9 mouse cellular contexts compared by ENCODE assay signal in the genomic region with DNA sequence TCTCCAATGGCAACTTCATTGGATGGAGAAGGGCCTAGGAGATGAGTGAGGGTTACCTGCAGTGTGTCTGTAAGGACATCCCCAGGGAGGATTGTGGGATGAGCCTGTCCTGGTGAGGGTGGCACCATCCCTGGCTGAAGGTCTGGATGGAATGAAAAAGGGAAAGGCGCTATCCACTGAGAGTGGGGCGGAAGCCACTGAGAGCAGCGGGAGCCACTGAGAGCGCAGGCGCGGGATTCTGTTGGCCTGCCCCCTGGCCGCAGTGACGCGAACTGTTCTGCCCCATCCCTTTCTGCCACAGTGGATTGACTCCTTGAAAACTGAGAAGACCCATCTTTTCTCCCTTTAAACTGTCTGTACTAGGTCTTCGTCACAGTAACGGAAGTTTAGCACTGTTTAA.
DNase-seq lines count a peak whose midpoint lies in the region; ATAC-seq lines count a peak whose summit lies in the region.
"Had no signal": no experiment of that assay in that cellular context is flagged by ENCODE, and none has a peak within 500 bp of the region (broad histone marks: within the 10 kb centered on the region; RNA-seq: fewer than 3 reads in every experiment).

No protein-coding gene starts in this region.

- H3K9me3 ChIP-seq in hindbrain, embryonic 10.5 days: no peaks in the 10 kb centered on the region
- H3K9me3 ChIP-seq in hindbrain, embryonic 16.5 days (ENCODE audit: control insufficient read depth, low read length): no peaks in the 10 kb centered on the region
- no peaks in the 10 kb centered on the region for H3K9me3 ChIP-seq in forebrain, embryonic 16.5 days (ENCODE audit: control insufficient read depth, low read length)
- H3K9me3 ChIP-seq: megakaryocyte, embryonic 14.5 days had no signal

- peak; percentile 61 for DNase-seq in hindbrain, embryonic 10.5 days (ENCODE audit: low spot score)
- DNase-seq in embryo, embryonic 10 days (ENCODE audit: low spot score): peak; percentile 79
- no peak for DNase-seq in spleen, postnatal 36 days (ENCODE audit: low spot score in 2 of 2)
- no peak for DNase-seq in layer of hippocampus, adult 8-10 months (ENCODE audit: low spot score in 2 of 2)

- 14% methylated on average over 11 of the region's 11 CpGs for WGBS in hindbrain, embryonic 10.5 days
- WGBS in hindbrain, embryonic 16.5 days: 19% methylated on average over 11 of the region's 11 CpGs
- 20% methylated on average over 11 of the region's 11 CpGs for WGBS in forebrain, embryonic 16.5 days

- H3K4me2 ChIP-seq in hindbrain, embryonic 16.5 days (ENCODE audit: low read length): no peak overlapping the region
- no peak overlapping the region for H3K4me2 ChIP-seq in forebrain, embryonic 16.5 days (ENCODE audit: low read length)

- H3K27me3 ChIP-seq in hindbrain, embryonic 10.5 days (ENCODE audit: insufficient read depth, poor library complexity, severe bottlenecking): peaks cover 10% of the 10 kb centered on the region; the same call in 1 of the 2 replicates
- H3K27me3 ChIP-seq in hindbrain, embryonic 16.5 days (replicated peaks; ENCODE audit: control insufficient read depth, insufficient read depth, low read length): no peaks in the 10 kb centered on the region
- no peaks in the 10 kb centered on the region for H3K27me3 ChIP-seq in forebrain, embryonic 16.5 days (replicated peaks; ENCODE audit: control insufficient read depth, insufficient read depth, low read length)

- no peak for ATAC-seq in hindbrain, embryonic 16.5 days
- ATAC-seq in forebrain, embryonic 16.5 days: peak; percentile 27; the same call in 1 of the 2 replicates
- peak; percentile 47; the same call in 1 of the 2 replicates for ATAC-seq in megakaryocyte-erythroid progenitor cell, adult 5-6 weeks (replicated peaks; ENCODE audit: low FRiP score, low TSS enrichment, poor library complexity, severe bottlenecking)
- no peak for ATAC-seq in erythroblast, adult 5-6 weeks (replicated peaks; ENCODE audit: low FRiP score, poor library complexity, severe bottlenecking)

- H3K27ac ChIP-seq in hindbrain, embryonic 10.5 days: peak overlapping the region; percentile 62
- H3K27ac ChIP-seq in hindbrain, embryonic 16.5 days (ENCODE audit: low read depth, low read length): no peak overlapping the region
- no peak overlapping the region for H3K27ac ChIP-seq in forebrain, embryonic 16.5 days (ENCODE audit: low read length)

- H3K4me1 ChIP-seq in hindbrain, embryonic 10.5 days (replicated peaks): peaks cover 16% of the 10 kb centered on the region
- no peaks in the 10 kb centered on the region for H3K4me1 ChIP-seq in hindbrain, embryonic 16.5 days (ENCODE audit: control insufficient read depth, insufficient read depth, low read depth, low read length)
- peaks cover 12% of the 10 kb centered on the region for H3K4me1 ChIP-seq in forebrain, embryonic 16.5 days (replicated peaks; ENCODE audit: control insufficient read depth, insufficient read depth, low read length)

- H3K4me3 ChIP-seq in hindbrain, embryonic 10.5 days: peak overlapping the region; percentile 18; the same call in 1 of the 2 replicates
- no peak overlapping the region for H3K4me3 ChIP-seq in hindbrain, embryonic 16.5 days (ENCODE audit: low read length)
- H3K4me3 ChIP-seq in forebrain, embryonic 16.5 days (replicated peaks; ENCODE audit: low read length): no peak overlapping the region
- H3K4me3 ChIP-seq: megakaryocyte, embryonic 14.5 days had no signal

- no peaks in the 10 kb centered on the region for H3K36me3 ChIP-seq in hindbrain, embryonic 10.5 days
- no peaks in the 10 kb centered on the region for H3K36me3 ChIP-seq in hindbrain, embryonic 16.5 days (ENCODE audit: control insufficient read depth, insufficient read depth, low read length)
- H3K36me3 ChIP-seq in forebrain, embryonic 16.5 days (ENCODE audit: control insufficient read depth, insufficient read depth): no peaks in the 10 kb centered on the region

- H3K9ac ChIP-seq in hindbrain, embryonic 16.5 days (ENCODE audit: low read depth, low read length): no peak overlapping the region
- no peak overlapping the region for H3K9ac ChIP-seq in forebrain, embryonic 16.5 days (replicated peaks; ENCODE audit: low read depth, low read length)

Comparison
In these comparisons a context has a peak if more than half of its experiments do, and no peak if none do; other contexts are left out.
1. DNase-seq: peak in hindbrain, embryonic 10.5 days (single experiment) and embryo, embryonic 10 days (single experiment); none in spleen, postnatal 36 days (0 of 2) and layer of hippocampus, adult 8-10 months (0 of 2).
2. ATAC-seq: peak in forebrain, embryonic 16.5 days (single experiment) and megakaryocyte-erythroid progenitor cell, adult 5-6 weeks (single experiment); none in hindbrain, embryonic 16.5 days (single experiment) and erythroblast, adult 5-6 weeks (single experiment).